Comparison of ENCODE assay signal across 7 mouse cellular contexts in the genomic region with DNA sequence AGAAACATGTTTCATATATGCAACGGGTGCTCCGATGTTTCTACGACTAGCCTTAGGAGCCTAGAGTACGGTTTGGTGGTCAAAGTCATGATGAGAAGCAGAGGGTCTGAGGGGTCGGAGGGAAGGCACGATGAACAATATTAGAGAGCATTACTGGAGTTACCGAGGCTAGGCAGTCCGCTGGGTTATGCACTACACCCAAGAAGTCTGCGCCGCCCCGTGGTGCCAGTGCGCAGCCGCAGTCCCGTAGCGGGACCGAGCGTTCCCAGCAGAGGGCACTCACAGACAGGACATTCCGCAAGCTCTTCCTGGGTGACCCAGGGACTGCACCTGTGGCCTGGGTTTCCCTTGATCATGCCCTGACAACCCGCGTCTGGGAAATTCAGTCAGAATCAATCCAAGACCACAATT. TPM values are rescaled to one million over a fixed set of nuclear protein-coding genes. Genes with fewer than 3 reads are reported as not detected.
DNase-seq lines count a peak whose midpoint lies in the region; ATAC-seq lines count a peak whose summit lies in the region.

No protein-coding gene starts in this region.

- no peaks in the 10 kb centered on the region for H3K9me3 ChIP-seq in embryonic facial prominence, embryonic 11.5 days (replicated peaks; ENCODE audit: control insufficient read depth, low read length)
- no peaks in the 10 kb centered on the region for H3K9me3 ChIP-seq in limb, embryonic 10.5 days (replicated peaks)
- H3K9me3 ChIP-seq in midbrain, embryonic 13.5 days = no peaks in the 10 kb centered on the region

- under 1% methylated on average over 20 of the region's 20 CpGs for WGBS in embryonic facial prominence, embryonic 11.5 days
- under 1% methylated on average over 20 of the region's 20 CpGs for WGBS in limb, embryonic 10.5 days
- WGBS in midbrain, embryonic 13.5 days = under 1% methylated on average over 20 of the region's 20 CpGs

- peak overlapping the region; percentile 93 for H3K27ac ChIP-seq in embryonic facial prominence, embryonic 11.5 days (replicated peaks; ENCODE audit: low read depth, low read length)
- H3K27ac ChIP-seq in limb, embryonic 10.5 days = peak overlapping the region; percentile 95
- peak overlapping the region; percentile 86 for H3K27ac ChIP-seq in midbrain, embryonic 13.5 days

- peak; percentile 92 for ATAC-seq in embryonic facial prominence, embryonic 11.5 days (replicated peaks; ENCODE audit: insufficient number of reproducible peaks, low FRiP score, low TSS enrichment, low read depth)
- peak; percentile 88 for ATAC-seq in granulocyte monocyte progenitor cell, adult 5-6 weeks (replicated peaks; ENCODE audit: poor library complexity, severe bottlenecking)
- peak; percentile 96 for ATAC-seq in midbrain, embryonic 13.5 days

- H3K4me2 ChIP-seq in embryonic facial prominence, embryonic 11.5 days (ENCODE audit: low read depth, low read length) = peak overlapping the region; percentile 81
- H3K4me2 ChIP-seq in midbrain, embryonic 13.5 days (replicated peaks) = peak overlapping the region; percentile 83

- no peaks in the 10 kb centered on the region for H3K4me1 ChIP-seq in embryonic facial prominence, embryonic 11.5 days (ENCODE audit: control insufficient read depth, insufficient read depth, low read length)
- peaks cover 11% of the 10 kb centered on the region; the same call in 1 of the 2 replicates for H3K4me1 ChIP-seq in limb, embryonic 10.5 days
- no peaks in the 10 kb centered on the region; the same call in 1 of the 2 replicates for H3K4me1 ChIP-seq in midbrain, embryonic 13.5 days (replicated peaks)

- peak; percentile 95 for DNase-seq in adrenal gland, postnatal 14 days
- DNase-seq in embryonic facial prominence, embryonic 11.5 days (ENCODE audit: low spot score) = peak; percentile 96
- peak; percentile 94 for DNase-seq in kidney, adult 11 months
- peak; percentile 96 for DNase-seq in limb, embryonic 10.5 days (ENCODE audit: low spot score)
- peak; percentile 91 for DNase-seq in spleen, adult 12 weeks (ENCODE audit: low spot score)

- H3K9ac ChIP-seq in embryonic facial prominence, embryonic 11.5 days (replicated peaks; ENCODE audit: low read length) = peak overlapping the region; percentile 73
- H3K9ac ChIP-seq in midbrain, embryonic 13.5 days (replicated peaks) = peak overlapping the region; percentile 74

- no peaks in the 10 kb centered on the region for H3K36me3 ChIP-seq in embryonic facial prominence, embryonic 11.5 days (replicated peaks; ENCODE audit: control insufficient read depth, insufficient read depth, low read depth, low read length)
- no peaks in the 10 kb centered on the region for H3K36me3 ChIP-seq in limb, embryonic 10.5 days
- H3K36me3 ChIP-seq in midbrain, embryonic 13.5 days = no peaks in the 10 kb centered on the region

- no peaks in the 10 kb centered on the region for H3K27me3 ChIP-seq in embryonic facial prominence, embryonic 11.5 days (ENCODE audit: control insufficient read depth, insufficient read depth, low read length)
- H3K27me3 ChIP-seq in limb, embryonic 10.5 days (ENCODE audit: low read depth, poor library complexity, severe bottlenecking) = no peaks in the 10 kb centered on the region
- H3K27me3 ChIP-seq in midbrain, embryonic 13.5 days = no peaks in the 10 kb centered on the region

- H3K4me3 ChIP-seq in embryonic facial prominence, embryonic 11.5 days (ENCODE audit: low read depth, low read length) = peak overlapping the region; percentile 45
- peak overlapping the region; percentile 61 for H3K4me3 ChIP-seq in limb, embryonic 10.5 days
- H3K4me3 ChIP-seq in midbrain, embryonic 13.5 days (replicated peaks) = peak overlapping the region; percentile 54

RNA-seq across cellular contexts. Expression of a gene that starts 42.9 kb away (rescaled TPM):
- total RNA-seq in adrenal gland, postnatal 14 days (2021) = 13.8 and 15.3 TPM in 2 replicates
- polyA plus RNA-seq in embryonic facial prominence, embryonic 11.5 days (2014; fragmentation: Nextera tagmentation; extraction: Ambion mirVana) = 37.7 and 42.7 TPM in 2 replicates
- 50.6 and 50.9 TPM in 2 replicates for total RNA-seq in granulocyte monocyte progenitor cell, adult 5-6 weeks (2014; fragmentation: Nextera tagmentation)
- total RNA-seq in granulocyte monocyte progenitor cell, adult 5-6 weeks (2017) = 31.9 and 33.1 TPM in 2 replicates
- polyA plus RNA-seq in limb, embryonic 10.5 days (2016; fragmentation: Nextera tagmentation; extraction: Ambion mirVana) = 33.0 and 34.8 TPM in 2 replicates
- 7.3 and 9.8 TPM in 2 replicates for polyA plus RNA-seq in midbrain, embryonic 13.5 days (2015; fragmentation: Nextera tagmentation; extraction: Ambion mirVana)

RNA-seq across cellular contexts. Expression of a gene that starts 56.8 kb away (rescaled TPM):
- 17.2 and 28.1 TPM in 2 replicates for total RNA-seq in adrenal gland, postnatal 14 days (2021)
- polyA plus RNA-seq in embryonic facial prominence, embryonic 11.5 days (2014; fragmentation: Nextera tagmentation; extraction: Ambion mirVana) = 21.2 and 22.7 TPM in 2 replicates
- total RNA-seq in granulocyte monocyte progenitor cell, adult 5-6 weeks (2014; fragmentation: Nextera tagmentation) = 41.5 and 48.4 TPM in 2 replicates
- total RNA-seq in granulocyte monocyte progenitor cell, adult 5-6 weeks (2017) = 70.0 and 71.0 TPM in 2 replicates
- polyA plus RNA-seq in limb, embryonic 10.5 days (2016; fragmentation: Nextera tagmentation; extraction: Ambion mirVana) = 32.8 and 34.8 TPM in 2 replicates
- polyA plus RNA-seq in midbrain, embryonic 13.5 days (2015; fragmentation: Nextera tagmentation; extraction: Ambion mirVana) = 10.2 TPM in 2 replicates

Comparison
In these comparisons a context has a peak if more than half of its experiments do, and no peak if none do; other contexts are left out.
1. Peak in every context shown above with its lines: DNase-seq, ATAC-seq, H3K4me3 ChIP-seq and H3K27ac ChIP-seq.